Mouse (Mus musculus) liver, embryonic 12.5 days (tissue): ENCODE measurements around the gene Hdac8. TPM values are rescaled to one million over a fixed set of nuclear protein-coding genes. Genes with fewer than 3 reads are reported as not detected.
A peak's percentile ranks its signal among the peaks of the same experiment; 100 is the strongest.

Experiments used
- ATAC-seq: fragments of 200-750 bp; cut with Nextera tagmentation; 2 replicates; pipeline ENCODE4 v1.8.0; 2017; ENCODE audit warnings: moderate number of reproducible peaks, mild to moderate bottlenecking, moderate library complexity
- H3K27ac ChIP-seq: fragments of 300-500 bp; sonication (generic); 2 replicates; pipeline ENCODE4 v1.5.1; 2016; ENCODE audit warnings: mild to moderate bottlenecking
- H3K27me3 ChIP-seq: fragments of 300-500 bp; sonication (generic); replicated peaks from 2 replicates; pipeline ENCODE4 v1.6.1; 2016; ENCODE audit warnings: mild to moderate bottlenecking, moderate library complexity
- H3K36me3 ChIP-seq: fragments of 300-500 bp; sonication (generic); 2 replicates; pipeline ENCODE4 v1.6.1; 2016; ENCODE audit warnings: mild to moderate bottlenecking, moderate library complexity
- H3K4me1 ChIP-seq: fragments of 300-500 bp; sonication (generic); 2 replicates; pipeline ENCODE4 v1.6.1; 2016
- H3K4me2 ChIP-seq: fragments of 300-500 bp; sonication (generic); 2 replicates; pipeline ENCODE4 v1.6.1; 2016; ENCODE audit warnings: mild to moderate bottlenecking, moderate library complexity
- H3K4me3 ChIP-seq: fragments of 300-500 bp; sonication (generic); 2 replicates; pipeline ENCODE4 v1.5.1; 2016; ENCODE audit warnings: mild to moderate bottlenecking, moderate library complexity
- H3K9ac ChIP-seq: fragments of 300-500 bp; sonication (generic); 2 replicates; pipeline ENCODE4 v1.6.1; 2016; ENCODE audit warnings: mild to moderate bottlenecking, moderate library complexity
- H3K9me3 ChIP-seq: fragments of 300-500 bp; sonication (generic); replicated peaks from 2 replicates; pipeline ENCODE4 v1.6.1; 2016; ENCODE audit warnings: mild to moderate bottlenecking, moderate library complexity
- WGBS: fragments of 180-500 bp; shearing (Covaris S2); methylation state at CpG from one replicate; pipeline ENCODE4 v1.1.7; 2016; ENCODE audit not compliant: insufficient replicate concordance; 5-methylcytosine and 5-hydroxymethylcytosine counted together
- polyA plus RNA-seq: library from polyadenylated mRNA; unstranded; fragments of >200 nt; fragmentation: Nextera tagmentation; extraction: Ambion mirVana; gene quantifications from 2 replicates; pipeline ENCODE4 v1.2.1, GENCODE M21; 2016

Gene Hdac8
- polyA plus RNA-seq, 1 experiment from 2014 or later = 2.6 TPM

DNA sequence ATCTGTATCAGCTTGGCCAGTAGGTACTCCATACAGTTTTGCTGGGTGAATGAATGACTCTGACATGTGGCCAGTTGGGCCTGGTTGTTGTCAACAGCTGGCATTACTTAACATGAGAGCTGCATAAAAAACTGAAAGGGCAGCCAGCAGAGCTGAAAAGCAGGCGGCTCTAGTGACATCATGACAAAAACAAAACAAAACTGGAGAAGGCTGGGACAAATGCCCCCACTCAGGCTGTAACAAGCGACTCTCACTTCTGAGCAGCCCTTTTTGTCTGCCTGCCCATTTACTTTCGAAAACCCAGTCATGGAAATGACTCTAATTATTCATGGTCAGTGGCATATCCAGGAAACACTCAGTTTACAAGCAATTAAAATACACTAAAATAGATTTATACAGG is 185.5 kb downstream of the Hdac8 start:
- H3K9ac ChIP-seq = no peak overlapping the region
- peaks cover 23% of the 10 kb centered on the region for H3K27me3 ChIP-seq
- H3K36me3 ChIP-seq = no peaks in the 10 kb centered on the region
- ATAC-seq = no peak
- H3K27ac ChIP-seq = peak overlapping the region; percentile 62
- no peak overlapping the region for H3K4me2 ChIP-seq
- 66% methylated on average over 3 of the region's 3 CpGs for WGBS
- no peaks in the 10 kb centered on the region for H3K9me3 ChIP-seq
- H3K4me1 ChIP-seq = peaks cover 47% of the 10 kb centered on the region
- H3K4me3 ChIP-seq = no peak overlapping the region

DNA sequence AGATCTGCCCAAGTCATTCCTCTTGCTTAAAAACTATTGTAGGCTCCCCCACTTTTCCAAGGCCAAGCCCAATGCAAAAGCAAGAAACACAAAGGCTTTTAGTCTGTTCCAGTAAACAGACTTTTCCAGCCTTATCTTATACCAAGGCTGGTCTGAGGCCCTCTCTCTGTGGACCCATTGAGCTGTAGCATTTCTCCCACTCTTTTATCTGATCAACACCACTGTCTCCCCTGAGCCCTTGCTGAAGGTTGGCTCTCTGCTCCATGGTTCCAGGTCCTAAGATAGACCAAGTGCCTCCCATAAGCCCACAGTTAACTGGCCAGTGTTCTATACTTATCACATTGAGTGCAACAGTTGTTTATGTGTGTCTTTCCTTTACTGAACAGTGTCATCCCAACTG is 185.9 kb downstream of the Hdac8 start:
- no peak overlapping the region for H3K4me3 ChIP-seq
- no peaks in the 10 kb centered on the region for H3K36me3 ChIP-seq
- no peak overlapping the region for H3K4me2 ChIP-seq
- ATAC-seq = peak; percentile 85
- H3K9me3 ChIP-seq = no peaks in the 10 kb centered on the region
- peaks cover 42% of the 10 kb centered on the region for H3K4me1 ChIP-seq
- no peak overlapping the region for H3K9ac ChIP-seq
- H3K27ac ChIP-seq = peak overlapping the region; percentile 62
- H3K27me3 ChIP-seq = peaks cover 23% of the 10 kb centered on the region

GRCm38 (mm10) chrX:102318782-102319181 is 186.4 kb downstream of the Hdac8 start:
- Histone ChIP-seq H3K4me2 (no peak overlapping the region), H3K27ac (0 out of 2 replicates have a peak overlapping the region, but pooled peaks have one; percentile 62), H3K27me3 (peaks cover 23% of the 10 kb centered on the region), H3K4me1 (peaks cover 38% of the 10 kb centered on the region), H3K9me3 (no peaks in the 10 kb centered on the region), H3K9ac (no peak overlapping the region), H3K4me3 (no peak overlapping the region), H3K36me3 (no peaks in the 10 kb centered on the region)
- whole genome bisulfite sequencing = 41% methylated on average over 5 of the region's 5 CpGs
- ATAC-seq = peak; percentile 60

DNA sequence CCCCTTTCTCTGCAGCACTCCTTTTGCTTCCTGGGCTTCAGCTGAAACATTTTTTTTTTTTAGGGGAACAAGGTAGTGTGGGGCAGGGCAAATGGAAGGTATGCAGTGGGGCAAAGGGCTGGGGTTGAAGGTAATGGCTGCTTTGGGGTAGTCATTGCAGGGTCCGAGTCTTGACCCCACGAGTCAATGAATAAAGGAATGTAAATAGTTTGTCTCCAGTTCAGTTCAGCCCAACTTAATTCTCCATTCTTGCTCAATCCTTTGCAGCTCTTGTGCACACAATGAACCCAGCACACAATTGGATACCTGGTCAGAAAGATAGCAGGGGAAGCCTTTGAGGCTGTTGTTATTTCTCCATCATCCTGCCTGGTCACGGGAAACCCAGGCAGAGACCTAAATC is 194.0 kb downstream of the Hdac8 start:
- H3K27me3 ChIP-seq = peaks cover 43% of the 10 kb centered on the region
- WGBS = 63% methylated on average over 3 of the region's 3 CpGs
- H3K4me2 ChIP-seq = no peak overlapping the region
- H3K4me1 ChIP-seq = no peaks in the 10 kb centered on the region
- no peaks in the 10 kb centered on the region for H3K9me3 ChIP-seq
- no peak overlapping the region for H3K9ac ChIP-seq
- no peak overlapping the region for H3K4me3 ChIP-seq
- H3K36me3 ChIP-seq = no peaks in the 10 kb centered on the region
- ATAC-seq = peak; percentile 55; the same call in 1 of the 2 replicates
- H3K27ac ChIP-seq = no peak overlapping the region

GRCm38 (mm10) chrX:102307511-102307910 is 197.6 kb downstream of the Hdac8 start:
- Histone ChIP-seq H3K9me3 (no peaks in the 10 kb centered on the region), H3K36me3 (no peaks in the 10 kb centered on the region), H3K9ac (no peak overlapping the region), H3K27me3 (peaks cover 64% of the 10 kb centered on the region), H3K27ac (no peak overlapping the region), H3K4me1 (peaks cover 9% of the 10 kb centered on the region; the same call in 1 of the 2 replicates), H3K4me3 (no peak overlapping the region), H3K4me2 (no peak overlapping the region)
- no peak for ATAC-seq
- 79% methylated on average over 5 of the region's 5 CpGs for WGBS

- ATAC-seq = no peak
- Histone ChIP-seq H3K4me2 (no peak overlapping the region), H3K4me3 (no peak overlapping the region), H3K27me3 (peaks cover 47% of the 10 kb centered on the region), H3K4me1 (peaks cover 14% of the 10 kb centered on the region), H3K9me3 (no peaks in the 10 kb centered on the region), H3K9ac (no peak overlapping the region), H3K36me3 (no peaks in the 10 kb centered on the region), H3K27ac (no peak overlapping the region)
- WGBS = 56% methylated on average over 4 of the region's 4 CpGs
Measured at GRCm38 (mm10) chrX:102305806-102306205, 199.4 kb downstream of the Hdac8 start.

DNA sequence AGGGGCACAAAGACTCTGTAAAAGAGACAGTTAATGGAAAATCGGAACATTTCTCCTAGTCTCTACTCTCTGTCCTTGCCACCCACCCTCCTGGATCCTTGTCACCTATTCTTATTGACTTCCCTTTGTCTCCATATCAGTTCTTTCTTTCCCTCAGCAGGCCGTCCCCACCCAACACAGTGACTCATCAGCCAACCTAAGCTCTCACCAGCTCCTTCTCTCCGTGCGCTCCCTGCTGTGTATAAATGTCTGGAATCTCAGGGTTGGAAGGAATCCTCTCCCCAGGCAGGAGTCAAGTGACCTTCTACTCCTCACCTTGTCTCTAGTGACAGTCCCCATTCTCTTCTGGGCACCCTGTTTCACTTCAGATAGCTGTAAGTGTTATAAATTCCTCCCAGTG is 200.2 kb downstream of the Hdac8 start:
- 45% methylated on average over 4 of the region's 4 CpGs for WGBS
- ATAC-seq = no peak
- H3K27me3 ChIP-seq = peaks cover 41% of the 10 kb centered on the region
- H3K36me3 ChIP-seq = no peaks in the 10 kb centered on the region
- H3K27ac ChIP-seq = no peak overlapping the region
- no peak overlapping the region for H3K4me2 ChIP-seq
- peaks cover 14% of the 10 kb centered on the region for H3K4me1 ChIP-seq
- no peaks in the 10 kb centered on the region for H3K9me3 ChIP-seq
- no peak overlapping the region for H3K9ac ChIP-seq
- no peak overlapping the region for H3K4me3 ChIP-seq

DNA sequence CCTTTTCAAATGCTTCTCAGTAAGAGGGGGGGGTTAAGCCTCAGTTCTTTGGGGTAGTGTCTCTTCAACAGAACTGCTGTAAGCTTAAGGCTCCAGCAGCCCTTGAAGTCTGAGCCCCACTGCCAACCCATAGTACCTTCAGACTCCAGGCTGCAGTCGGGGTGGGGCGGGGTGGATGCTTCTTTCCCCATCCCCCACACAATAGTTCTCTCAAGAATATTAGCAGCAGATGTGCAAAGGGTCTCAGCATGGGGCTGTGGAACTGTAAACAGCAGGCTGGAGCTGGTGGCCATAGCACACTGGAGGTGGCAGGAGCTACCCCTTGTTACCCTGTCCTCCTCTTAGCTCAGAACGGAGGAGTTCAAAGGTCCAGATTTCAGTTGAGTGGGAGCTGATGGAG is 202.7 kb downstream of the Hdac8 start:
- H3K9me3 ChIP-seq = no peaks in the 10 kb centered on the region
- peaks cover 14% of the 10 kb centered on the region for H3K4me1 ChIP-seq
- H3K36me3 ChIP-seq = no peaks in the 10 kb centered on the region
- no peak for ATAC-seq
- WGBS = 64% methylated on average over 3 of the region's 3 CpGs
- H3K9ac ChIP-seq = no peak overlapping the region
- peaks cover 33% of the 10 kb centered on the region for H3K27me3 ChIP-seq
- no peak overlapping the region for H3K4me2 ChIP-seq
- no peak overlapping the region for H3K27ac ChIP-seq
- H3K4me3 ChIP-seq = no peak overlapping the region

- H3K9me3 ChIP-seq = no peaks in the 10 kb centered on the region
- H3K4me1 ChIP-seq = no peaks in the 10 kb centered on the region
- H3K27ac ChIP-seq = no peak overlapping the region
- H3K27me3 ChIP-seq = no peaks in the 10 kb centered on the region; the same call in 1 of the 2 replicates
- no peak for ATAC-seq
- H3K4me2 ChIP-seq = no peak overlapping the region
- no peak overlapping the region for H3K4me3 ChIP-seq
- no peak overlapping the region for H3K9ac ChIP-seq
- 70% methylated on average over 3 of the region's 3 CpGs for WGBS
- H3K36me3 ChIP-seq = no peaks in the 10 kb centered on the region
Measured at GRCm38 (mm10) chrX:102284889-102285288, 220.3 kb downstream of the Hdac8 start.

DNA sequence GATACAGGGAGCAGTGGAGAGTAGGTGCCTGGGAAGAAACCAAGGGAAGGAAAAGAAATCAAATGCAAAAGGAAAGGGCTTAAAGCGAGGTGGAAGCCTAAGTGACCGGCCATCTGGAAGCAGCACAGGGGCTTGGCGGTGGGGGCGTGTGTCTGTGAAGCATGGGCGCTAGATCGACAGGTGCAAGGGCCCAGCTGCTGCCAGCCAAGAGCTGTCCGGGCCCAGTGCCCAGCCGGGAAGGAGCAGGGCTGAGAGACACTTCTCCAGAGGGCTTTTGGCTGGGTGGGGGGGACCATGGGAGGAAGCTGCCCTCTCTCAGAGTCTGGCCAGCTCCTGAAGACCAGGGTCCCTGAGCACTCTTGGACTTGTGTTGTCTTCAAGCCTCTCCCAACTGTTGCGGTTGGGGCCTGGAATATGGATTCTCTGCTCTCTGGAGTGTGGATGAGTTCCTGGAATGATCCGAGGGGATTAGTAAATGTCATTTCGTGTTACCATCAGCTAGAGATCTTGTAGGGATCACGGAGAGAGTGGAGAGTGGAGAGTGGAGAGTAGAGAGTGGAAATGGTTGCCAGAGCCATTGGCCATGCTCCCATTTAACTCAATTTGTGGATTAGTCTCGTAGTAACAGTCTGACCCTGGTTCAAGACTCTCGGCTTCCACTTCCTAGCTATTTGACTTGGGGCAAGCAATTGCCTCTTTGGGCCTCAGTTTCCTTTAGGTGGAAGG is 242.4 kb downstream of the Hdac8 start:
- WGBS = 74% methylated on average over 14 of the region's 14 CpGs
- ATAC-seq = no peak

DNA sequence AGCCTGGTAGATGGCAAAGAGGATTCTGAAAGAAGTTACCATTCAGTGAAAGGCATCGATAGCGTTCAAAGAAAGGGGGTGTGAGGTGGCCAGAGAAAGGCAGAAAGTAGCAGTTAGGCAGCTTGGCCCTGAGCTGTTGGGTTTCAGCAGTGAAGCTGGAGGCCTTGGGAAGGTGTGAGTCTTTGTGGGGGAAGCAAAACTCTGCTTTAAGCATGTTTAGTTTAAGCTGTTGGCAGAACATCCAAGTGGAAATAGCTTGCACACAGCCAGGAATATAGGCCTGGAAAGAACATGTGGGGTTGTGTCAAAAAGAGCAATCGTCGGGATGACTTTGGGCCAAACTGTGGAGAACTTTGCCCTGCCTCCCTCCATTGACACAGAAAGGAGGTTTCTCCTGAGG is 245.4 kb downstream of the Hdac8 start:
- no peak overlapping the region for H3K27ac ChIP-seq
- WGBS = 77% methylated on average over 4 of the region's 4 CpGs
- no peak overlapping the region for H3K9ac ChIP-seq
- no peak overlapping the region for H3K4me2 ChIP-seq
- ATAC-seq = no peak
- no peak overlapping the region for H3K4me3 ChIP-seq
- no peaks in the 10 kb centered on the region for H3K4me1 ChIP-seq
- no peaks in the 10 kb centered on the region for H3K9me3 ChIP-seq
- H3K36me3 ChIP-seq = no peaks in the 10 kb centered on the region
- peaks cover 38% of the 10 kb centered on the region for H3K27me3 ChIP-seq

More for the DNA sequence above, 242.4 kb downstream of the Hdac8 start:
- Histone ChIP-seq H3K9ac (no peak overlapping the region), H3K9me3 (no peaks in the 10 kb centered on the region), H3K4me2 (no peak overlapping the region), H3K4me1 (peaks cover 8% of the 10 kb centered on the region; the same call in 1 of the 2 replicates), H3K4me3 (no peak overlapping the region), H3K27ac (no peak overlapping the region), H3K36me3 (no peaks in the 10 kb centered on the region), H3K27me3 (peaks cover 35% of the 10 kb centered on the region)

DNA sequence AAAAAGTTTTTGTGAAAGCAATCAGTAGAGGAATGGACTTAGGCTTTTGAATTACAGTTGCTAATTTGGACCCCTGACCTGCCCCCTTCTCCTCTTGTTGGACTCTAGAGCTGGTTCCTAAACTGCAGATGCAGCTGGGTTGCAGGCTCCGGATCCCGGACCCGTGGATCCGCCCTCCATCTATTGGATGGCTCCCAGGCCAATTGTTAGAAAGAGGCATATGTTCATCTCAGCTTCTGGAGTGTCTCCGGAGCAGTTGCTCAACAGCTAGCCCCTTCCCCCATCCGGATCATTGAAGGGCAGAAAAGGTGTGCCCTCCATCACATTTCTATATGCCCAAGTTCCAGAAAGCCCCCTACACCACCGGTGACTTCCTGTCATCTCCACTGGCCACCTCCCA is 251.3 kb downstream of the Hdac8 start:
- Histone ChIP-seq H3K4me3 (no peak overlapping the region), H3K9ac (no peak overlapping the region), H3K27me3 (peaks cover 61% of the 10 kb centered on the region), H3K36me3 (no peaks in the 10 kb centered on the region), H3K27ac (no peak overlapping the region), H3K4me2 (peak overlapping the region; percentile 20; the same call in 1 of the 2 replicates), H3K4me1 (no peaks in the 10 kb centered on the region; the same call in 1 of the 2 replicates), H3K9me3 (0 out of 2 replicates have a peak, but pooled peaks cover 5% of the 10 kb centered on the region)
- WGBS = 14% methylated on average over 7 of the region's 7 CpGs
- no peak for ATAC-seq
